Mouse (Mus musculus) neural tube, embryonic 10.5 days (tissue): ENCODE measurements around the gene Atp11a.

ENCODE experiments used
- DNase-seq: peaks from one replicate; pipeline ENCODE4 v3.0.0-alpha.2; 2017; ENCODE audit warnings: low spot score; ENCODE audit errors: extremely low spot score

The Atp11a gene

DNA sequence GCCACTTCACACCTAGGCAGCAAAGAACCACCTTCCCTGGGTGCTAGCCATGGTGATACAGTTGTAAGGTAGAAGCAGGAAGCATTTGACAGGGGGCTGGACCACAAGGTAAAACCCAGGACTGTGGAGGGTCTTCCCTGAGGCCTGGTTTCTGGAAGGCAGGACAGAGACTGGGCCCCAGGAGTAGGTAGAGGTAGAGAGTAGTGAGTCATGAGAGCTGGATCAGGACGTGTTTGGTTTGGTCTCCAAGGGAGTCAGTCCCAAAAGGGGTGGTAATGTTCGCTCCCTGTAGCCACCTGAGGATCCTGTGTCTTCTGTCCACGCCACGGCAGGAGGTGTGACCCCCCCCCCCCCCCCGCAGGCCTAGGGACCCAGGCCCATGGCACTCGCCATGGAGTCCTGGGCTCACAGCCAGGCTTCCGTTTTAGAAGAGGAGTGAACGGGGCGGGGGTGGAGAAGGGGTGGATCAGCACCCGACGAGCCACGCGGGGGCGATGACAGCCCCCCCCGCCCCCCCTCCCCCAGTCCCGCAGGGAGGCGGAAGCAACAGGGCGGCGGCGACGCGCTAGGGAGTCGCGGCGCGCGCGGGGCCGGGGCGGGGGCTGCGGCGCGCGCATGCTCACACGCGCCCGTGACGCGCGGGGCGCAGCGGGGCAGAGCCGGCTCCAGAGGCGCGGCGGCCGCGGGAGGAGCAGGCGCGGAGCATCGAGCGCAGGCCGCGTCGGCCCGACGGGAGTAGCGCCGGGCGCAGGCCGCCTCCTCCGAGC, at the start of gene Atp11a:
Gene Atp11a, plus strand, starts transcription at position 624 of the 767 bp plus-strand sequence.
- DNase-seq = peak; percentile 62

DNA sequence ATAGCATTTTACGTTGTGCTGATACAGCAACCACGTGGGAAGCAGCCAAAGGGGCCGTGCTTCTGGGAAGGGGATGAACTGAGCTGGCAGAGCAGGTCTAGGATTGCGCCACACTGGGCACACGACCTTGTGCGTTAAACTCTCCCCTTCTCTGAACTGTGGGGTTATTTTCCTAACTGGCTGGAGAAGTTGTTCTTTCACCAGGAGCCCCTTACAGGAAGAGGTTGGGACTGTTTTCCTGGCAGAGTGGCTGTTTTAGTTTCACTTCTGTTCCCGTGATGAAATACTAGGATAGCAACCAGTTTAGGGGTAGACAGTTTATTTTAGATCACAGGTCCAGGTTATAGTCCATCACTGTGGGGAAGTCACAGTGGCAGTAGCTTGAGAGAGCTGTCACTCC, 45.2 kb upstream of the Atp11a start:
- no peak for DNase-seq

DNA sequence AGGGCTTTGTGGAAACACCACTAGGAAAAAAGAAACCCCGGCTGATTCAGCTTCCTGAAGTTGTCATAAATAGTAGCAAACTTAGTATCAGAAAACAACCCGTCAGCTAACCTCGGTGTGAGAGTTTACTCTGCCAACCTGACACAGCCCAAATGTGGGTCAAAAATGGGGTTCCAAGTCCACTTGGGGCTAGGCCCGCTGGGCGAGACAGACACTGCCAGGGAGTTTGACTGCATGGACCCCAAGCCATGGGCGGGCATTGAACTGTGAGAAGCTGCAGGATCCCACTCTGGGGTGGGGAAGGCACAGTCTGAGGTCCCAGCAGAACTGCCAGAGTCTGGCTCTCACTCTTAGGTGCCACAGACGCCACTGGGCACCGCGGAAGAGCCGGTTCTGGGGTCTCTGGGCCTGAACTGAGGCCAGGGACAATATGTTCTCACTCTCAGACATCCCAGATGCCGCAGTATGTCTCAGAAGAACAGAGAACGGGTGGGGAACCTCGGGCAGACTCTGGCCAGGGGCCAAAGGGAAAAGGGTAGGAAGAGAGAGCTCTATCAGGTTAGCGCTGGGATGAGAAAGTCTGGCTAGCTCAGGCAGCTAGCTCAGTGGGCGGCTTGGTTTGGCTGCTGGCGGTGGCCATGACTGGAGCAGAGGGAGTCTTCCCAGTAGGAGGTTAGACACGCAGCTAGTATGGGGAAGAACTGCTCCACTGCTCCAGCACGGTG, 40.8 kb upstream of the Atp11a start:
- DNase-seq = no peak

- DNase-seq = no peak
These were observed 37.7 kb upstream of the Atp11a start for GRCm38 (mm10) chr8:12719091-12719490.

DNA sequence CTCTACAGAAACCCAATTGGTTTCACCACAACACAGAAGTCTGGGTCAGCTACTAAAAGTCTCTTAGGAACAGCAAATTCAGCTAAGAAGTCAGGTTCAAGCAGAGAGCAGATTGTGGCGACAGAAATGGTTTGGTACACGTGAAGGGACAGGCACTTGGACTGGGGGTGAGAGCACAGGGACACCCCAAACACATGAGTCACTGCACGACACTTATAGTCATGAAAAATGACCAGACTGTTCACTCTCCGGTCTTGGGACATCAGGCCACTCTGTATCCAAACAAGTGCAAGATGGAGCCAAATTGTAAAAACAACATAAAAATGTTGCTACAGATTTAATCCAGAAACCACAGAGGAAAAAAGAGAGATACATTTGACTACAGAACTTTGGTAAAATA, 28.2 kb upstream of the Atp11a start:
- no peak for DNase-seq

DNA sequence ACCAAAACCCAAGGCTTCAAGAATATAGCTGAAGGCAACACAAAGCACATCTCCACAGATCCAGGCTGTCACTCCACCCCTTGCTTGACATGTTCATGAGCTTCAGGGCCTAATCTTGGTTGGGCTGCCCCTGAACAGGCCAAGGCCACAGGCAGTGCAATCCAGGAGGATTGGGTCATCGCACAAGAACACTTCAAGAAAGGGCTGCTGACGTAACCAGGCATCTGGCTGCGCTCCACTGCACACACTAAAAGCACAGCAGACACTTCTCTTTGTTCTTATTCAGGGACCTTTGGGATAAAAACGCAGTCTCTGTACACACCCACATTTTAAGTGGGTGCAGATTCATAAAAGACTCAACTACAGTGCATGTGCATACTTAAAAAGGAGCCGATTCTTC, 26.0 kb upstream of the Atp11a start:
- DNase-seq = no peak

DNA sequence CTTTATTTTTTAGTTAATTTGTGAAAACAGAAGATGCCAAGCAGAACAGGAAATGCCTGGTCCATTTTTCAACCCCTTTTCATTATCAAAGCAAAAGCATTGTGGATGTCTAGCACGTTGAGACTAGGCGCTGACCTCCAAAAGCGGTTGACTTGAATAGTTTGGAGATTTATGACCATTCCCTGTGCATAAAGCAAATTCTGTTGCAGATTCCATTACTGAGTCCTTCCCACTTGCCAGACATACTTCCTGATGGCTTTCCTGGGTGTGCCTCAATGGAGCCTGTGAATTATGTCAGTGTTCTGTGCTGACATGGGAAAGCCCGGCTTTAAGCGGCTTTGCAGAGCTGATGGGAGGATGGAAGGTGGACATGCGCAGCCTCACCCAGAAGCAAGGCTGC, 24.4 kb upstream of the Atp11a start:
- no peak for DNase-seq

GRCm38 (mm10) chr8:12739113-12739512, 17.7 kb upstream of the Atp11a start:
- no peak for DNase-seq

DNA sequence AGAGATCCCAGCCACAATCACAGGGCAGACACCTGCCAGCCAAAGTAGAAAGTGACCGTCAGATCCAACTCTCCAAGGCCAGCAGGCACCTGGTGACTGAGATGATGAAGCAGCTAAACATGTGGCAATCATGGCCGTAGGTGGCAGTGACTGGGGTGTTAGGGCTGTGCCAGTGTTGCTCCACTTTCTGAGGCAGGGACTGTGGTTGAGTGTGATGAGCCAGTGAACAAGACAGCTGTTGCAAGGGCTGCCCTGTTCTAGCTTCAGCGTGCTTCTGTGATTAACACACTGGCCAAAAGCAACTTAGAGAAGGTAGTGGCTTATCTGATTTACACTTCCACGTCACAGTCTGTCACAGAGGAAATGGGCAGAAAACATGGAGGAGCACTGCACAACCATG, 13.4 kb upstream of the Atp11a start:
- DNase-seq = no peak

GRCm38 (mm10) chr8:12748183-12748582, 8.6 kb upstream of the Atp11a start:
- DNase-seq = no peak

- DNase-seq = no peak
These were observed 7.7 kb upstream of the Atp11a start for GRCm38 (mm10) chr8:12749116-12749515.

DNA sequence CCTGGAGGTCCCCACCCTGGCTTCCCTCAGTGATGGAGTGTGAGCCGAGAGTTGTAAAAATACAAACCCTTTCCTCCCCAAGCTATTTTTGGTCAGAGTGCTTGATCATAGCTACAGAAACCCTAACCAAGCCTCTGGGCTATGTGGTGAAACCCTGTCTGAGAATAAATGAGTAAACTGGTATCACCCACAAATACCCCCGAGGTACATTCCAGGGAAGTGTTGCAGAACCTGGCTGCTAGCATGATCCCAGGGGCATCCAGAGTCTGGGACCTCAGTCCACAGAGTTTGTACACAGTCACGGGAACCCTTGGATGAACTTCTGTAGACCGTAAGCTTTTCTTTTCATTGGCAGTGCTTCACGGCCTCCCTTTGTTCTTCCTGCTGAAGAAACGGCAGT, 3.8 kb upstream of the Atp11a start:
- no peak for DNase-seq

- DNase-seq = no peak
These were observed 2.7 kb upstream of the Atp11a start for GRCm38 (mm10) chr8:12754115-12754514.

GRCm38 (mm10) chr8:12755312-12755711, 1.5 kb upstream of the Atp11a start:
- no peak for DNase-seq

- DNase-seq = no peak
These were observed 988 bp upstream of the Atp11a start for GRCm38 (mm10) chr8:12755826-12756225.

GRCm38 (mm10) chr8:12757231-12757940, 572 bp downstream of the Atp11a start:
- DNase-seq = peak; percentile 59

DNA sequence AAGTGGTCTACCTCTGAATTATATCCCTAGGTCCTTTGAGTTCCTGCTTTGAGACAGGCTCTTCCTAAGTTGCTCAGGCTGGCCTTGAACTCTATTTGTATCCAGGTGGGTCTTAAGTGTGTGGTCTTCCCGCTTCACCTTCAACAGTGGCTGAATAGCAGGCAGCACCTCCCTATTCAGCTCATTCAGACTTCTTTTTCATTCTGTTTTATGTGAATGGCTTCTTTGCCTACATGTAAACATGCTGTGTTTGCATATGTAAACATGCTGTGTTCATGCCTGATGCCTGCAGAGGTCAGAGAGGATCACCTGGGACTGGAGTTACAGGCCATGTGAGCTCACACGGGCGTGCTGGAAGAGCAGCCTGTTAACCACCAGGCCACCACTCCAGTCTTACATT, 3.1 kb downstream of the Atp11a start:
- DNase-seq = no peak

- no peak for DNase-seq
These were observed 5.1 kb downstream of the Atp11a start for GRCm38 (mm10) chr8:12761873-12762272.

GRCm38 (mm10) chr8:12763565-12764108, 6.8 kb downstream of the Atp11a start:
- no peak for DNase-seq

DNA sequence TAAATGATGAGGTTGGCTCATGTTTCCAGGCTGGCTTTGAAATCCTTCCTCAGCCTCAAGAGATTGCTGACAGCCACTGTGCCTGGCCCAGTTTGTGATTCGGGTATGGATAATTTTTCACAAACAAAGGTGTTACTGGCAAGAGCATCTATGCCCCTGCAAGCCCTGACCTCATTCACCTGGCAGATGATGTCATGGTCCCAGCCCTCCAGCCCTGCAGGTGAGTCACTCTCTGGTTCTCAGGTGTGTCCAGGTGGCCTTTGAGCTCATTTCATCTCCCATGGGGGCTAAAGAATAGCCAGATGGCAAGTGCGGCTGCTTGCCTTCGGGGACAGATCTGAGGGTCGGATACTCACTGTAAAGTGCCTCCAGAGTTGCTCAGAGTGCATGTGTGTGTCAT, 8.2 kb downstream of the Atp11a start:
- DNase-seq = no peak

DNA sequence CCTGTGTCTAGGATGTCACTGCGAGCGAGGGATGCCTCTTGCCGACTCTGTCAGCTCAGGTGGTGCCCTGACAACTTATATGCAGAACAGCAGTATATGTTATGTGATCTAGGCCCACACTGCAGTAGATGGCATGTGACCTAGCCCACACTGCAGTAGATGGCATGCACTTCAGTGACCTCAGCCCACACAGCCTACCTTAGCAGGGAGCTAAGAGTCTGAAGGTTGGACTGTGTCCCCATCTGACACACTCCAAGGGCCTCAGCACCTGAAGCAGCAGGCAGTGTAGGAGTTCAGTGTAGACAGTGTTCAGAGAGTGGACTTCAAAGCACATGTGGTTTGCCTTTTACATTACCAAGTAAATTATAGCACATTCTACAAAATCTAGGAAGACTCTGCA, 10.4 kb downstream of the Atp11a start:
- DNase-seq = no peak

DNA sequence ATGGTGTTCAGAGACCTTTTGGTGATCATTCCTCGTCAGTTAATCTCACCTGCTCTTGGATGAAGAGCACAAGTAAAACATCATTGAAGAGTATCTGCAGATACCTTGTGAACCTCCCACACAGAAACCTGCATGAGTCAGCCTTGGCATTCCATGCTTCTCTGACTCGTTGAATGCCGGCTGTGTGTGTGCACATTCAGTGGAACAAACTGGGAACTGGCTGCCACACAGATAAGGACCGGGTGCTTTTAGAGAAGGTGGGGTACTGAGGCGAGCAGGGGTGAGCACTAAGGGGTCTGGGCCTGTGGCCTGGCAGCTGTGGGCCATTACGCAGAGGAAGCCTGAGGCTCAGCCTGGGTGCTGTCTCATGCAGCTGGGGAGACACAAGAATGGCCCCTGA, 11.9 kb downstream of the Atp11a start:
- DNase-seq = no peak
